Mouse (Mus musculus) CH12F3 (cell line): Measurements from ENCODE around the gene Akr1c19.
"Not testable (repeated sequence)": the region's sequence is repeated elsewhere in the genome, so short reads cannot be mapped to it uniquely, and the experiment has no call there.

ENCODE experiments used
- in situ Hi-C: fragments of 300-500 bp; cut with MboI; formaldehyde crosslinking; loops from 2 replicates; pipeline ENCODE4 v1.14.3; 2020; ENCODE audit warnings: low sequenced_read_pairs

Gene Akr1c19

DNA sequence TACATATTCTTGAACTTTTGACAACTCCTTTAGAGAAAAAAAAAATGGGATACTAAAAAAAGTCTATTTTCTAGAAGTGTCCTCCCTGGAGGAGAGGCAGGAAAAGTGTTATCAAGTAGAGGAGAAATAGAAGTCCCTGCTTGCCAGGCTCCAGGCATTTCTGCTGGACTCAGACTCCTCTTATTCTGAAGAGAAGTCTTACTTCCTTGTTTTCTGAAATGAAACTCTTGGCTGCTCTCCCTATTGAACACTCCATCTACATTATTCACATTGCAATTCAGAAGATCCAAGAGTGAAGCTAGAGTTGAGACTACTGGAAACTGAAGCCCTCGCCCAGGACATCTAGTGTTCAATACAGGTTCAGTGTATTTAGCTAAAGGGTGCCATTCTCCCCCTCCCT, at the start of gene Akr1c19:
Akr1c19 (plus strand) TSS at position 260 of the 400 bp plus-strand sequence.
- in situ Hi-C loops = no loop called here

DNA sequence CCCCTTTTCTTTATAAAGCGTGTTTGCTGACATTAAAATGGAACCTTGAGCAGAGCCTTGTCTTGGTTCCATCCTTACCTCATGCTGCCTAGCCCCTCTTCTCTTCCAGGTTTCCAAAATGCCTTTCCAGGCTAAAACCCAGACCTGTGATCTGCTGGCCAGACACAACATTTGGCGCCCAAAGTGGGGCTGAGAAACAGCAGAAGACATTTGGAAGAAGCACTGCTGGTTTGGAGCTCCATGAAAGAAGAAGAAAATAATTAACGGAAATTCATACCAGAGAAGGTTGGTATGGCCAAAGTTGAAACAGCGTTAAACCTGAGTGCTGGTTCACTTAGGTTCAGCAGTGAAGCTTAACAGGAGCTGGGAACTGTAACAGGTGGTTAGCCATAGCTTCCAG, 47.2 kb upstream of the Akr1c19 start:
- in situ Hi-C loops = not testable (repeated sequence)

DNA sequence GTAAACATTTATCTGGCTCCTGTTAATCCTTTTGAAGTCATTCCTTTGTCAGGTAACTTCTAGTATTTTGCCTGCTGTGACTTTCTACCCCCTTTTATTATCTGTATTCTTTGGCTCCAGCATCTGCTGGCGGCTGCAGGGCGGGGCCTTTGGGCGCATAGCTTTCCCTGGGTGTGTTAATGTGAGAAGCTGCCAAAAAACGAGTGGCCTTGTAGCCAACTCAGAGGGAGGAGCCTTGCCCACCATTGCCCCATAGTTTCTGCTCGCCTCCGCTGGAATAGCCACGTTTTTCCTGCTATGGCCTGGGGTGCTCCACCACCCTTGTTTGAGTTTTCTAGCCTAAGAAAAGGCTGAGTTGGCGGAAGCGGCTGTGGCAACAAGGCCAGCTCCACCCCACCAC, 45.4 kb upstream of the Akr1c19 start:
- in situ Hi-C loops = no loop called here

DNA sequence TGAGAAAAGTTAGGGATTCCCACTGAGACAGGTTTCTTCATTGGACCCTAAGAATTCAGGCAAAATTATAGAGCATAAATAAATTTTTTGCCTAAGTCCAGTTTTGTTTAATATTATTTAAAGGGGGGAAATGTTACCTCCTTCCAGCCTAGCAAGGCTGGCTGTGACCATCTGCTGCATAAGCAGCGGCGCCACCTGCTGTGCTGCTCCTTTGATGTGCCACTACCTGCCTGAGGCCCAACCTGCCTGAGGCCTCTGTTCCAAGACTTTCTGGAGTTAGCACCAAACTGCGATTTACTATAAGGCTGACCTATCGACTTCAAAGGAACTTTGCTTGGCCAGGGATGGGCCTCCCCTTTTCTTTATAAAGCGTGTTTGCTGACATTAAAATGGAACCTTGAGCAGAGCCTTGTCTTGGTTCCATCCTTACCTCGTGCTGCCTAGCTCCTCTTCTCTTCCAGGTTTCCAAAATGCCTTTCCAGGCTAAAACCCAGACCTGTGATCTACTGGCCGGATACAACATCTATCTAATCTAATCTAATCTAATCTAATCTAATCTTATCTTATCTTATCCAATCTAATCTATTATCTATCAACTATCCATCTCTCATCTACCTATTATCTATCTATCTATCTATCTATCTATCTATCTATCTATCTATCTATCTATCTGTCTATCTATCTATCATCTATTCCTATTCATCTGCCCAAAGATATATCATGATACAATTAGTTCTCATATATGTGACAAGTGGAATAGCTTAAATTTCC, 41.7 kb upstream of the Akr1c19 start:
- in situ Hi-C loops = not testable (repeated sequence)

DNA sequence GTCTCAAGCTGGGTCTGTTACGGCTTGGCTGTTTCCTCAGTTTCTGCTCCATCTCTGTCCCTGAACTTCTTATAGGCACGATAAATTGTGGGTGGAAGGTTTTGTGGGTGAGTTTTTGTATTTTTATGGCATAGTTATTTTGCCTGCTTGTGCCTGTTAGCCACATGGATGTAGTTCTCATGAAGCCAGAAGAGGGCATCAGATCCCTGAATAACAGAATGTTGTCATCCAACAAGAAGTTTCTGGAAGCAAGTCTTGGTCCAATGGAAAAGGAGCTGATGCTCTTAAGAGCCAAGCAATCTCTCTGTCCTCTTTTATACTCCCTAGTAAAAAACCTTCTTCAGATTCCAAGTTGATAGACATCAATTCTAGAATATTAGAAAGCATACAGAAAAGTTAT, 40.3 kb upstream of the Akr1c19 start:
- in situ Hi-C loops = no loop called here

DNA sequence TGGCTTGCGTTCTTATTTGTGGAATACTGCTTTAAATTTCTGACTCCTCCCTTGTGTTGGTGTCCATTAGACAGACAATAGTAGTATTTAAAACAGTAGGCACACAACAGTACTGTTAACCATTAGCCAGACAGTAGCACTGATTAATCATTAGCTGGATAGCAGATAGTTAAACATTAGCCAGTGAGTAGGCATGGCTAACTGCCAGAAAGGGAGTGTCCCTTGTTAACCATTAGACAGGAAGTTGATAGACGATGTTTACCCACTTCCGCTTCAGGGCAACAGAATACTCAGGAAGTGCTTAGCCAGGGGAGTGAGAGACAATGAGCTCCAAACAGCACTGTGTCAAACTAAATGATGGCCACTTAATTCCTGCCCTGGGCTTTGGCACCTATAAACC, 37.6 kb upstream of the Akr1c19 start, which contains the start of gene Akr1c13:
Akr1c13 (plus strand) TSS at position 247 of the 400 bp plus-strand sequence.
- in situ Hi-C loops = no loop called here

DNA sequence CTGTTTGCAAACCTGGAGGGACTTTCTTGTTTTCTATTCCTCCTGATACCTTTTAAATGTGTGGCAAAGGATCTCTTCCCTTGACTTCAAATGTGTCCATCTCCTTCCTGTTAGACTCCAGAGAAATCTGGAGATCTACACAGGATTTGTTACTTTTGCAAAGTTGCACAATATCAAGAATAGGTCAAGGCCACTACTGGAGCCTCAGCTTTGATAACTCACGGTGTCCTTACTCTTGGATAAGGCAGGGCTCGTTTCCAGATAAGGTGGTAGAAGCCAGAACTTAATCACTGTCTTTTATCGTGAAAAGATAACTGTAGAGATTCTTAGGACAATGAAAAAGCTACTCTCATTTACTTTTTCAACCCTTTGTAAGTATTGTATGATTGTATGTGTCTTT, 36.0 kb upstream of the Akr1c19 start:
- in situ Hi-C loops = no loop called here

DNA sequence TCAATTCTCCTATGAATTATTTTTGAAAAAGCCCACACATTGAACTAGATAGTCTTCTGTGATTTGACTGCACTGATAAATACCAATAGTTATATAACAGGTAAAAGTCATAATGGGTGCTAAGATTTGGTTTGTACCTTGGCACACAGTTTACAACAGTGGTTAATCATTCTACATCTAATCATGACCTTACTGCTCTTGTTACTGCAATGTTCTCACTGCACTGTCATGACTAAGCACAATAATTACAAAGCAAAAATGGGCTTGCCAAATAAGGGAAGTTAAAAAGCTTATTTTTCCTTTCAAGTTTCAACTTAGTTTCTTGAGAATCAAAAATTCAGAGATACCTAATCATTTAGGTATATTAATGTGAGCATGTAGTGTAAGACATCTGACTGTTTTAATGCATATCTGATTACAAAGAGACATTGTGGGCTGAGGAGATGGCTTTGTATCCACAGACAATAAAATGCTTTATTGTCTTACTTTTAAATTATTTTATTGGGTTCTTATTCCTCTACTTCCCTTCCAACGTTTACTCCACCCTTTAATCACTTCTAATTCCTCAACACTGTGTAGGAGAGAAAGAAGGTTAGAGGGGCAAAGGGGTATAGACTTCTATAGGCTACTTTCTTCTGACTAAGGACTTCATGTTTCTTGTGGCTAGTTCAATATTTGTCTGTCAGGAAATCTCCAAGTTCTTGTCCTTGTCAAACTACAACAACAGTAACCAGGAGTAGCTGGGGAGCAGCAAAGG, 22.2 kb upstream of the Akr1c19 start:
- in situ Hi-C loops = no loop called here

DNA sequence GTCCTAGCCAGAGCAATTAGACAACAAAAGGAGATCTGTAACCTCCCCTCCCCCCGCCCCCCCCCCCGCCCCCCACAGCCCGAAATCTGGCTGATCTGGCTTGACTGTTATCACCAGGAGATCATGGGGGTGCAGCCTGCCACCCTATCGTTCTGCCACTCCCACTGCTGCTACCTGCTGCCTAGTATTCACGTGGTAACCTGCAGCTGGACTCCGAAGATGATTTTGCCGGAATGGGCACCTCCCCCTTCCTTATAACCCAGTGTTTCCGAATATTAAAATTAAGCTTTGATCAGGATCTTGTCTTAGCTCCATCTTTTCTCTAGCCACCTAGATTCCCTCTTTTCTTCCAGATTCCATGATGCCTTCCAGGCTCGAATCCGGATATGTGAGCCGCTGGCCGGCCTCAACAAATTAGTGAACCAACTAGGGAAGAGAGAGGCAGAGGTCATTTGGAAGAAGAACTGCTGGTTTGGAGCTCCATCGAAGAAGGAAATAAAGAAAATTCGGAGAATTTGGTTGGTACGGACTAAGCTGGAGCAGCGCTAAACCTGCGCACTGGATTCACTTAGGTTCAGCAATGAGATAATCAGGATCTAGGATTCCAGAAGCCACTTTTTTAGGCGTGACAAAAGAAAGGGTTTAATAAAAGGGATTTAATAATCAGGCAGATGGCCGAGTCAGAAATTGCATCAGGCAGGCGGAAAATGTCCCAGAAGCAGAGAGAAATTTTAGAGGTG, 16.8 kb upstream of the Akr1c19 start:
- in situ Hi-C loops = no loop called here

DNA sequence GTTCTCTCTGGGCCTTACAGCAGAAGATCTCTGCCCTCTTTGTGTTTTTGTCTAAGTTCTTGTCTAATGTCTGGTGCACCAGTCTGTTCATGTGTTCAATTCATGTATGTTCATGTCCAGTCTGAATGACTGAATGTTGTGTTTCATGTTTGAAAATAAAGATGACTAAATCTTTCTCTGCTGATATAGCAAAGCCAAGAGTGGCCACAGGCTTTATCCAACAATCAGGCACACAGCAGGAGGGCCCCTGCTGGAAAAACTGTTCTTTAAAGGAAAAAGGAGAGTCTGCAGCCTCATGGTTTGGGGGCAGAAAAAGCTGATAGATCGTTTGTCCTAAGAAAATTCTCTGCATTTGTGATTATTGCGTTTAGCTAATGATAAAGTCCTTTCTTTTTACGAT, 16.2 kb upstream of the Akr1c19 start:
- in situ Hi-C loops = no loop called here

DNA sequence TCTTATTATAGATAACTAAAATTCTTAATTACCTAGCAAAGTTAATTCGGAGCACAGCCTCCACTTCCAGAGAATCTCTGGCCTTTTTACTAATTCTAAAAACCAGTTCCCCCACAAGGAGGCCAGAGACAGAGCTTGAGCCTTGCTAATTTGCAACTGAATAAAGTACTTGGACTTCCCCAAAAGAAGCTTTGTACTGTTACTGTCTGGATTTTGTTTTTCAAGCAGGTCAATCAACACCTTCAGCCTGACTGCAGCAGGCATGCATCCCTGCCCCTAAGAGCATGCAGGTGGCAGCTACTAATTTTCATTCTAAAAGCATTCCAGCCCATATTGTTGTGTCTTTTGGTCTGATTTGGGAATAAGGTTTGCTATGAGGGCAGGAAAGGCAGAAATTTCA, 13.0 kb upstream of the Akr1c19 start:
- in situ Hi-C loops = not testable (repeated sequence)

DNA sequence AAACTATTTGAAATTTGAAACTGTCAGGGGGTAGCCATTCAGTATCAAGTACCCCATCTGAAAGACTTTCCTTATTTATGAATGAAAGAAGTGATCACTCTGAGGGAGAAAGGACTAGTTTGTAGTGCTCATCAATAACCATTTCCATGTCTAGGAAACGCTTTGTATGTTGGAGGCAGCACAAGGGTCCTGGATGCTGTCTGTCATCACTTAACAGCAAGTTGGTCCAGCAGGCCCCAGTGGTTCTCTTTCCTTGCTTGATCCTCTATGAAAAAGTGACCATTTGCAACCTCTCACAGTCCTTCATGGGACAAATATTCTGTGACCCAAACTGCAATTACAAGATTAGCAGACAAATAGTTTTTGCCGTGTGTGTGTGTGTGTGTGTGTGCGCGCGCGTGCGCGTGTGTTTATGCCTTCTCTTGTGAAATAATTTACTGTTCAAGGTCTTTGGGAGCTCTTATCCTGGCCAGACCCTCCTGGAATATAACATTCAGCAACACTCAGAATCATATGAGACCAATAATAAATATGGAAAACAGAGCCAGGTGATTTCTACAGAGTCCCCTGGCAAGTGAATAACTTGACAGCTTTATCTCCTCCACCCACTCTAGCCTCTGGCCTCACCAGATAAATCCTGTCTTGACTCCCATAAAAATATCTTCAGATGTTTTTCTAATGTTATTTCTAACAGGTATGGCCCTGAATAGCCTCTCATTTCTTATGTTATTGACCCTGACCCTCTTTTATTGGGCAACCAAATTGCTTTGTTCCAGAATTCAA, 2.5 kb downstream of the Akr1c19 start:
- in situ Hi-C loops = no loop called here

DNA sequence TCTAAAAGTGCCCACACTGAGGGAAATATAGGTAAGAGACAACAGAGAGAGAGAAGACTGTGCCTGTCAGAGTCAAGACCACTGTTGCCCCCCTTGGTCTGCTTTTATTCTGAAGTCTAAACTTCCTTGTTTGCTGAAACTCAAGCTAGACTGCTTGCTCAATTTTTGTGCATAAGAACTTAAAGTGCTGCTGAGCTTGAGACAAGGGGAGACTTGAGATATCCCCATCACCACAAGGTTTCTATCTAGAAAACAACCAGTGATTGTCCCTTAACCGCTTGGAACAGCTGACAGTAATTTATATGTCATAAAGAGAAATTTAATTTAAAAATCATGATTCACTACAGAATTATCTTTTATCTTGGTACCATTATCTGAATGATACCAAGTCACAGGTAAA, 4.6 kb downstream of the Akr1c19 start:
- in situ Hi-C loops = no loop called here

DNA sequence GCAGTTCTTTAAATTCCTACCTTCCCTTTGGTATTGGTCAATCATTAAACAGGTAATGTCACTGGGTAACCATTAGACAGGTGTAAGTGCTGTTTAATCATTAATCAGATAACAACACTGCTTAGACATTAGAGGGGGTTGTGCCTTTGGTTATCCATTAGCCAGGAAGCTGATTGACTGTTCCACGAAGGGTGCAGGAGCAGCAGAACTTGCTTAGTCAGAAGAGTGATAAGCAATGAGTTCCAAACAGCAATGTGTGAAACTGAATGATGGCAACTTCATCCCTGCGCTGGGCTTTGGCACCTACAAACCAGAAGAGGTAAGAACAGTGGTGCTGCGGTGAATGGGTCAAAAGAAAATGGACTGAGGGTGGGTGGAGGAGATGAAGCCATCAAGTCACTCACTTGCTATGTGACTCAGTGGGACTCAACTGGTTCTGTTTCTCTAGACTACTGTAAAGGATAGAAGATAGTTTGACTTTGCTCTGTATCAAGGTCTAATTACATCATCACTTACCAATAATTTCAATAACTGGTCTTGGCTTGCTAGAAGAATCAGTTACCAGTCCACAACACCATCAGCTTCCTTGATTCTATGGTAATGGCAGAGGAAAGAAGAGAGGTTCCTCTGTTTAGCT, 5.2 kb downstream of the Akr1c19 start:
- in situ Hi-C loops = no loop called here

DNA sequence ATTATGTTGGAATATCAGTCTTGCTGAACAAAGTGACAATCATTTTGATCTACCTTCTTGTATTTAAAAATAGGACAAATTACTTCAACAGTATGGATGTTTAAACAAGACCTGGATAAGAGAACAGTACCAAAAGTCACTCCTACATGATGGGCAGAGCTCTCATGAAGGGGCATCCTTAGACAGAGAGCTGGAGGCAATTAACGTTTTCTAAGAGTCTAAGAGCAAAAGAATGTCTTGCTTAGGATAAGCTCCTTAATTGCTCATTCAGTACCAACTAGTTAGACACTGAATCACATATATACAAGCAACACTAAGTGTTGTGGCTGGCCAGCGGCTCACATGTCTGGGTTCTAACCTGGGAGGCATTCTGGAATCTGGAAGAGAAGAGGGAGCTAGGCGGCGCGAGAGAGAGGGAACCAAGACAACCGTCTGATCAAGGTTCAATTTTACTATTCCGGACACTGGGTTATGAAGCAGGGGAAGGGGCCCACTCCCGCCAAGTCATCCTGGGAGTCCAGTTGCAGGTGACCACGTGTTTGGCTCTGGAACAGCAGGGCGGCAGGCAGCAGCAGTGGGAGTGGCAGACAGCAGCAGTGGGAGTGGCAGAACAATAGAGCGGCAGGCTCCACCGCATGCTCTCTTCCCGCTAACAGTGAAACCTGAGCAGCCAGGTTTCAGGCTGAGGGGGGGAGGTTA, 16.5 kb downstream of the Akr1c19 start:
- in situ Hi-C loops = no loop called here

DNA sequence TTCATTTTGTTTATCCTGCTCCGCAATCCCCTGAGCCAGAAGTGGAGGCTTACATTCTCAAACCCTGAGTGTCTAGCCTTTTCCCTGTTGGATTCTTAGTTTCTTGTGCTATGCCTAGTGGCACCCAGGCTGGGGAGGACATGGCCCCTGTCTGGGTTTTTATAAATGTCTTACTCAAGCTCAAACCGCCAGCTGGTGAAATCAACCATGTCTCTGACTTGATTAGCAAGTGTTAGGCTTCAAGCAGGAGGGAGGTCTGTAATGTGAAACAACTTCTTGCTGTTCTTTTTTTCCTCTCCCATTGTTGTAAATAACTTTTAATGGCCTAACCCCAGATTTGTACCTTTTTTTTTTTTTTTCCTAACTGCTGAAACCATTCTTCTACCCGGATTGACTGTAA, 20.8 kb downstream of the Akr1c19 start:
- in situ Hi-C loops = no loop called here

DNA sequence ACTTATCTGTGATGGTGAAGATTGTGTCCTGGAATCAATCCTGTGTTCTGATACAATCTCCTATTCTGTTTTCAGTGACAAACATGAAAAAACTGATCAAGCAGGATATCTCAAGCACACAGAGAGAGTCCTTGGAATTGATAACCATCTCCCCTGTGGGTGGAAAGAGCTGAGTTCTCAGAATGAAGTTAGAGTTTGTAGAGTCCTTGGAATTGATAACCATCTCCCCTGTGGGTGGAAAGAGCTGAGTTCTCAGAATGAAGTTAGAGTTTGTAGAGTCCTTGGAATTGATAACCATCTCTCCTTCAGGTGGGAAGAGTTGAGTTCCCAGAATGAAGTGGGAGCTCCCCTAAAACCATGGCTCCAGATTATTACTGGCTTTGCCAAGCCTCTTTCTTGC, 28.4 kb downstream of the Akr1c19 start:
- in situ Hi-C loops = not testable (repeated sequence)

DNA sequence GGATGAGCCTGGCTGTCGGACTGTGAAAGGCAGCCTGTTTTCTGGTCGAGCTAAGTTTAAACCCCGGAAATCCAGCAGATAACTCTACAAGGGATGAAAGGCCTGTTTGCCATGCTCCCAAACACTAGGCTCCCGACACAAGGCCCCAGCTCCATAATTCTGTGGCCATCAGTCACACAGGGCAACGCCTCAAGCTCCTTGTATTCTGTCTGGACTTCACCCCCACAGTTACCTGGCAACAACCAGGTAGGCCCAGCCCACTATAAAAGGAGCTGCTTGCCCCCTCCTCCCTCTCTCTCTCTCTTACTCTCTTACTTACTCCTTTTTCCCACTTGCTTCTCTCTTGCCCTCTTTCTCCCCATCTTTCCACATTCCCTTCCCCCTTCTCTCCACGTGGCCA, 28.8 kb downstream of the Akr1c19 start:
- in situ Hi-C loops = no loop called here

DNA sequence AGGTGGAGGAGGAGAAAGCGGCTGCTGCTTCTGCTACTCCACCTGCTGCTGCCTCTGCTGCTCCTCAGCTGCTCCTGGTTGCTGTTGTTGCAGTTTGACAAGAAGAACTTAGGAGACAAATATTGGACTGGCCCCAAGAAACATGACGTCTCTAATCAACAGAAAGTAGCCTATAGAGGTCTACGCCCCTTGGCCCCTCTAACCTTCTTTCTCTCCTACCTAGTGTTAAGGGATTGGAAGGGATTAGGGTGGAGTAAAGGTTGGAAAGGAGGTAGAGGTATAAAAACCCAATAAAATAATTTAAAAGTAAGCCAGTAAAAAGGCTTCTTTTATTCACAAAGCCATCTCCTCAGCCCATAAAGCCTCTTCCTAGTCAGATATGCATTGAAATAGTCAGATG, 36.1 kb downstream of the Akr1c19 start:
- in situ Hi-C loops = no loop called here

DNA sequence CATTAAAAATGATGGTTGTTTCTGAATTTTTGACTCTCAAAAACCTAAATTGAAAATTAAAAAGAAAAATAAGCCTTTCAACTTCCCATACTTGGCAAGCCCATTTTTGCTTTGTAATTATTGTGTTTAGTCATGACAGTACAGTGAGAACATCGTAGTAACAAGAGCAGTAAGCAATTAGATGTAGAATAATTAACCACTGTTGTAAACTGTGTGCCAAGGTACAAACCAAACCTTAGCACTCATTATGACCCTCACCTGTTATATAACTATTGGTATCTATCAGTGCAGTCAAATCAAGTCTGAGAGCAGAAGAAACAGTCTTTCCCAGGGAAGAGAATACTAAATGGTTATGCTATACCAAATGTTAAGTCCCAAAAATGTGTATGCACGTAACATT, 36.5 kb downstream of the Akr1c19 start:
- in situ Hi-C loops = no loop called here
